Mouse (Mus musculus) liver, adult 2 months (tissue): ENCODE results near the gene Nckap5l. TPM values are rescaled to one million over a fixed set of nuclear protein-coding genes. Genes with fewer than 3 reads are reported as not detected.

Experiments used
- DNase-seq: peaks from one replicate; pipeline ENCODE4 v3.0.0-alpha.2; 2011; ENCODE audit warnings: low read depth, low spot score; ENCODE audit errors: extremely low read depth
- H3K27ac ChIP-seq: fragments of 200-500 bp; replicated peaks from 2 replicates; pipeline ENCODE4 v1.5.1; 2012; ENCODE audit warnings: low read depth, mild to moderate bottlenecking, control low read depth, inconsistent platforms, low read length; ENCODE audit not compliant: insufficient read depth
- H3K27me3 ChIP-seq: fragments of 200-500 bp; 2 replicates; pipeline ENCODE4 v1.6.1; 2012; ENCODE audit warnings: mild to moderate bottlenecking, moderate library complexity, low read length, inconsistent platforms; ENCODE audit not compliant: control insufficient read depth, insufficient read depth
- H3K36me3 ChIP-seq: fragments of 200-500 bp; 2 replicates; pipeline ENCODE4 v1.6.1; 2012; ENCODE audit warnings: low read length, inconsistent platforms; ENCODE audit not compliant: control insufficient read depth, insufficient read depth
- H3K4me1 ChIP-seq: fragments of 200-500 bp; 2 replicates; pipeline ENCODE4 v1.6.1; 2011; ENCODE audit warnings: low read length; ENCODE audit not compliant: control insufficient read depth, insufficient read depth
- H3K4me3 ChIP-seq: fragments of 200-500 bp; 2 replicates; pipeline ENCODE4 v1.5.1; 2011; ENCODE audit warnings: low read depth, mild to moderate bottlenecking, control low read depth, low read length, moderate library complexity; ENCODE audit not compliant: insufficient read depth
- H3K79me2 ChIP-seq: fragments of 200-500 bp; 2 replicates; pipeline ENCODE4 v1.6.1; 2012; ENCODE audit warnings: inconsistent platforms, mild to moderate bottlenecking, low read length, moderate library complexity; ENCODE audit not compliant: control insufficient read depth, insufficient read depth
- H3K9ac ChIP-seq: fragments of 200-500 bp; 2 replicates; pipeline ENCODE4 v1.6.1; 2012; ENCODE audit warnings: low read depth, mild to moderate bottlenecking, control low read depth, inconsistent platforms, low read length
- CTCF ChIP-seq: fragments of 200-500 bp; IDR thresholded peaks from 2 replicates; pipeline ENCODE4 v1.5.1; 2011; ENCODE audit warnings: low read depth, low read length, control low read depth
- POLR2A ChIP-seq: fragments of 200-500 bp; IDR thresholded peaks from 2 replicates; pipeline ENCODE4 v1.6.1; 2011; ENCODE audit warnings: low read length, control low read depth; ENCODE audit not compliant: insufficient read depth; ENCODE audit errors: extremely low read depth
- WGBS: fragments of 180-500 bp; shearing (Covaris S2); methylation state at CpG from one replicate; pipeline ENCODE4 v1.1.7; 2018; 5-methylcytosine and 5-hydroxymethylcytosine counted together
- polyA plus RNA-seq: library from polyadenylated mRNA; depleted of rRNA; stranded (reverse); fragments of >200 nt; gene quantifications from 2 replicates; pipeline ENCODE4 v1.2.3, GENCODE M21; 2012
- total RNA-seq: library from RNA; depleted of rRNA; stranded (reverse); fragments of >200 nt; gene quantifications from 2 replicates; pipeline ENCODE4 v1.2.3, GENCODE M21; 2014

The Nckap5l gene
- total and polyA plus RNA-seq, 2 experiments: 0.09 to 0.56 TPM

DNA sequence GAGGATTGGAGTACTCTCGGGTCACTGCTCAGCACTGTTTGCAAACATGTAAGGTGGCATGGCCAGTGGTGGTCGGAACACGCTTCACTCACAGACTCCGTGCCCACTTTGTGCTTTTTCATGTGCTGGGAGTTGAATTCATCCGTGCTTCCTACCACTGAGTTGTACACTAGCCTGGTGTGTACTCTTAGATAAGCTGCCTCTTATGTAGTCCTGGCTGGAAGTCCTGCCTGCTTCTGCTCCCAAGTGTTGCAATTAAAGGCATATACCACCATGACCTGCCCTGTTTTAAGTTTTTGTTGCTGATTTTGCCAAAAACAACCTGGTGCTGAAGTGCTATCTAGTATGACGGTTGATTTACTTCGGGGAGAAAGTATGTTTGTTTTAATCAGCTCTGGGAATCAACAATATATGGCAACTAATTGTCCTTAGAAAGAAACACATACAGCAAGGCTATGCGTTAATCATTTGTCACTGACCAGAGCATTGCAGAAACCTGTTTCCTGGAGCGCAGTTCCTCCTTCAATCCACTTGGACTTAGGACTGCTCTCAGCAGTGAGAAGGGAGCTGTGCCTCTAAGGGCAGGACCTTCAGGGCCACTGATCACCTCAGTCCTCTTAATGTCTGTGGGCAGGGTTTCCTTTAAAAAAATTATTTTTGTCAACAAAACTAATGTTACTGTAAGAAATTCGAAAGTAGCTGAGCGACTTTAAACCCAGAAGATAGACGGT, 54.2 kb downstream of the Nckap5l start:
- peaks cover 45% of the 10 kb centered on the region for H3K79me2 ChIP-seq
- H3K27me3 ChIP-seq: no peaks in the 10 kb centered on the region
- peak; percentile 73 for DNase-seq
- H3K9ac ChIP-seq: peak overlapping the region; percentile 4
- peaks cover 60% of the 10 kb centered on the region for H3K36me3 ChIP-seq
- no peak overlapping the region for H3K4me3 ChIP-seq
- H3K4me1 ChIP-seq: peaks cover 36% of the 10 kb centered on the region
- 35% methylated on average over 12 of the region's 12 CpGs for WGBS
- no peak for TF ChIP-seq POLR2A
- TF ChIP-seq CTCF: no peak
- peak overlapping the region; percentile 18 for H3K27ac ChIP-seq

DNA sequence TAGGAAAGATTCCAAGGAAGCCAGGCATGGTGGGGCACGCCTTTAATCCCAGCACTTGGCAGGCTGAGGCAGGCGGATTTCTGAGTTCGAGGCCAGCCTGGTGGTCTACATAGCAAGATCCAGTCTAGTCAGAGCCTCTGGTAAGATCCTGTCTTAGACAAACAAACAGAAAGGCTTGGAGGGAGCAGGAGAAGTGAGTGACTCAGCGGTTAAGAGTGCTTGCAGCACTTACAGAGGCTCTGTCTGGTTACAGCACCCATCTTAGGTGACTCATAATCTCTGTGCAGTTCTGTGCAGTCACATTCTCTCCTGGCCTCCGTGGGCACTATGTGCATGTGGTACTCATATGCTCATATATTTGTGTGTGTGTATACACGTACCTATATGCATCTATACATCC, 56.9 kb downstream of the Nckap5l start:
- Histone ChIP-seq H3K9ac (0 out of 2 replicates have a peak overlapping the region, but pooled peaks have one; percentile 12), H3K4me3 (no peak overlapping the region), H3K36me3 (peaks cover 33% of the 10 kb centered on the region), H3K79me2 (peaks cover 53% of the 10 kb centered on the region), H3K27ac (no peak overlapping the region), H3K27me3 (no peaks in the 10 kb centered on the region), H3K4me1 (peaks cover 45% of the 10 kb centered on the region)
- TF ChIP-seq POLR2A: no peak
- no peak for TF ChIP-seq CTCF
- WGBS: 39% methylated on average over 6 of the region's 6 CpGs
- no peak for DNase-seq

DNA sequence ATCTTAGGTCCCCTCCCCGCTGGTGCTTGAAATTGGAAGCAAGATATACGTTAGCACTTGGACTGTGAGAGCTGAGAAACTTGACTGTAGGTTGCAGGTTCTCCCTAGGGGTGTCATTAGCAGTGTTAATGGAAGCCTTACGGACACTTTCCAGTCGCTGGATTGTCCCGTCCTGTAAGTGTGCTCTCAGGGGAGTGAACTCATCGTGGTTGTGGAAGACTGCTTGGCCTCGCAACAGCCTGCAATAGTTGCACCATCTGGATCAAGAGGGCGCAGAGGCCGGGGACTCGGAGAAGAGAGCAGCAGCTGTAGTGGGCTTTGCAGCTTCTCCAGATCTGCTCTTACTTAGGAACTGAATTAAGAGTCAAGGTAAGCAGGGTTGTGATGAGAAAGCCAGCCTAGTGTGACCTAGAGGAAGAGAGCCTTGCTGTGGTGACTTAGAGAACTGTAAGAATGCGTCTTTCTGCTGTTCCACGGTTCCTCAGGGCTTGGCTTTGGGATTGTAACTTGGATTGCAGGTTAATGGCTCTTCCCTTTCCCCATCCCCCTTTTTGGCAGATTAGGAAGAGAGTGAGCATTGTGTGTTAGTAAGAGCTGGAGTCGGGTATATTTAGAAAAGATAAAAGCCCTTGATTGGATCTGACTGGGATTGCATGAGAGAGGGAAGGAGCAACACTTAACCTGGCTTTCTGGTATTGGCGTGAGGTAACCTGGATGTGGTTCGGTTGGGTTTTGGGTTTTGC, 57.9 kb downstream of the Nckap5l start:
- H3K4me1 ChIP-seq: peaks cover 45% of the 10 kb centered on the region
- H3K27ac ChIP-seq: peak overlapping the region; percentile 40
- H3K9ac ChIP-seq: peak overlapping the region; percentile 51
- TF ChIP-seq CTCF (no peak), POLR2A (no peak)
- peaks cover 60% of the 10 kb centered on the region for H3K79me2 ChIP-seq
- H3K4me3 ChIP-seq: no peak overlapping the region
- no peaks in the 10 kb centered on the region for H3K27me3 ChIP-seq
- peak; percentile 79 for DNase-seq
- peaks cover 24% of the 10 kb centered on the region for H3K36me3 ChIP-seq
- 15% methylated on average over 15 of the region's 15 CpGs for WGBS

DNA sequence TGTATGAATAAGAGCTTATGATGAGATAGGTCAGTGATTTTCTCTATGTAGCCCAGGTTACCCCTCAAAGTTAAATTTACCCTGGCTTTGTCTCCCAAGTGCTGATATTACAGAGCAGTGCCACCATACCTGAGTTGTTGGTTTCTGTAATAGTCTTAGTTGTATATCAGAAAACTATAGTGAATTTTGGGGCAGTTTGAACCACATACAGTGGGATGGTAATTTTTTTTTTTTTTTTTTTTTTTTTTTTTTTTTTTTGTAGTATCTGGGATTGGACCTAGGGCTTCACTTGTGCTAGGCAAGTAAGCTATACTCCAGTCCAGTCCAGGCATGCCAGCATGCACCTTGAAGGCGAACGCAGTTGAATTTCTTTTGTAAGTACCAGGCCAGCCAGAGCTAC, 59.9 kb downstream of the Nckap5l start:
- 42% methylated on average over 2 of the region's 2 CpGs for WGBS
- peak overlapping the region; percentile 51; the same call in 1 of the 2 replicates for H3K9ac ChIP-seq
- peaks cover 7% of the 10 kb centered on the region for H3K36me3 ChIP-seq
- DNase-seq: no peak
- TF ChIP-seq CTCF: no peak
- no peak for TF ChIP-seq POLR2A
- H3K27ac ChIP-seq: 0 out of 2 replicates have a peak overlapping the region, but pooled peaks have one; percentile 11
- H3K27me3 ChIP-seq: no peaks in the 10 kb centered on the region
- H3K79me2 ChIP-seq: peaks cover 53% of the 10 kb centered on the region
- H3K4me3 ChIP-seq: no peak overlapping the region
- peaks cover 38% of the 10 kb centered on the region for H3K4me1 ChIP-seq

DNA sequence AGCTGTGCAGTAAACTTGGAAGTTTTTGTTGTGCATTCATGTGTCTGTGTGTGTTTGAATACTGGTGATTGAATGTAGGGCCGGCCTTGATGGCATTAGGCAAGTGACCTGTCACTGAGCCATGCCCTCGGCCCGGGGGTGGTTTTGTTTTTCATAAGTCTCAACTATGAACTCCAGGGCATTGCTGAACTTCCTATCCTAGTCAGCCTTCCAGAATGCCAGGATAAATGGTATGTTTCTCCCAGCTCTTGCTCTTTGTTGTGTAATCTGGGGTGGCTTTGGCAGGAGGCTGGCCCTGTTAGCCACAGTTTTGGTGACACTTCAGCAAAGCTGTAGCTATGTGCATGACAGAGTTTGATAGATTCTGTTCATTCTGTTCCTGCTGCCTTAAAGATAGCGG, 60.7 kb downstream of the Nckap5l start:
- no peaks in the 10 kb centered on the region for H3K27me3 ChIP-seq
- H3K36me3 ChIP-seq: peaks cover 3% of the 10 kb centered on the region
- H3K4me1 ChIP-seq: peaks cover 34% of the 10 kb centered on the region
- peak overlapping the region; percentile 86 for H3K27ac ChIP-seq
- WGBS: 3% methylated on average over 4 of the region's 4 CpGs
- peak overlapping the region; percentile 41 for H3K9ac ChIP-seq
- peak; percentile 99 for DNase-seq
- peaks cover 46% of the 10 kb centered on the region for H3K79me2 ChIP-seq
- TF ChIP-seq POLR2A: no peak
- TF ChIP-seq CTCF: no peak
- peak overlapping the region; percentile 71; the same call in 1 of the 2 replicates for H3K4me3 ChIP-seq
